Mouse (Mus musculus) liver, postnatal 0 days (tissue): ENCODE results near the gene Evi5l.

Experiments used
- CTCF ChIP-seq: sonication (generic); IDR thresholded peaks from 2 replicates; pipeline ENCODE4 v1.5.1; 2016; ENCODE audit warnings: antibody characterized with exemption, low read depth
- EP300 ChIP-seq: IDR thresholded peaks from 2 replicates; pipeline ENCODE4 v1.6.1; 2016; ENCODE audit warnings: antibody characterized with exemption, low read depth, mild to moderate bottlenecking

DNA sequence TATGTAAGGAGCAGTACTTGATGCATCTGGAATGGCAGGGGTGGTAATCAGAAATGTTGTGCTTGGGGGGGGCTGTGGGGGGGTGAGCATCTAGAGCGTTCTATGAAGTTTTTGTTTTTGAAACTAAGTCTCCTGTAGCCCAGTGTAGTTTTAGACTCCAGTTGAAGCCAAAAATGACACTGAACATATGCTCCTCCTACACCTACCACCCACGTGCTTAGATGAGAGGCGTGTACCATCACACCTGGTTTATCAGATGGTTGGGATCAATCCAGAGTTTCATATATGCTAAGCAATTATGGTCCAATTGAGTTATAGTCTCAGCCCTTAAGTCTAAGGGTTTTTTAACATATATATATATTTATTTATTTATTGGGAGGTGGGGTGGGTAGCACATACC, 53.2 kb downstream of the Evi5l start:
- TF ChIP-seq CTCF (no peak), EP300 (no peak)
